Mouse (Mus musculus): ENCODE results near the gene Pde4dip.

GRCm38 (mm10) chr3:97819050-97819449 lies 69.5 kb downstream of the Pde4dip start:
- TF ChIP-seq CTCF (IDR thresholded peaks at IDR 0.05; ENCODE audit: insufficient read depth, low read depth, low read length) (no peak), POLR2A (IDR thresholded peaks at IDR 0.05; ENCODE audit: insufficient read depth, low read depth, low read length) (no peak)

Data from olfactory bulb, adult 2 months (tissue).